Mouse (Mus musculus): ENCODE measurements around the gene L3mbtl1. TPM values are rescaled to one million over a fixed set of nuclear protein-coding genes. Genes with fewer than 3 reads are reported as not detected.

The L3mbtl1 gene
- total RNA-seq, 4 experiments from 2014 or later = 15.2 to 18.6 (median 17.7) TPM

DNA sequence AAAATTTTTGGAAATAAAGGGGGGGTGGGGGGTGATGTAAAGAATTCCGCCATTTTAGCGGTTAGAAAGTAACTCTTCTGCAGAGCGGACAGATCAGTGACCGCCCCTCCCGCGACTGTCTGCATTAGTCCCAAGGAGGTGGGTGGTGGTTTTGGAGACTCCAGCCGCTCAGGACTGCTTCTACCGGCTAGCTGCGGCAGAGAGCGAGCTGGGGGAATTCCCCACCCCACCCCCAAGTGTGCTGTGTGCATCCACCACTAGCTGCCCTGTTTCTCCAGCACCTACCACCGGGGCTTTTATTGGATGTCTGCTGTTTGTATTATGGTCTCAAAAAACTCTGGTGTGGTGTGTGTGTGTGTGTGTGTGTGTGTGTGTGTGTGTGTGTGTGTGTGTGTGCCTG, 659 bp downstream of the L3mbtl1 start:
- DNase-seq (ENCODE audit: low spot score in 2 of 2) = peak in 1 of 2 experiments; percentile 33

DNA sequence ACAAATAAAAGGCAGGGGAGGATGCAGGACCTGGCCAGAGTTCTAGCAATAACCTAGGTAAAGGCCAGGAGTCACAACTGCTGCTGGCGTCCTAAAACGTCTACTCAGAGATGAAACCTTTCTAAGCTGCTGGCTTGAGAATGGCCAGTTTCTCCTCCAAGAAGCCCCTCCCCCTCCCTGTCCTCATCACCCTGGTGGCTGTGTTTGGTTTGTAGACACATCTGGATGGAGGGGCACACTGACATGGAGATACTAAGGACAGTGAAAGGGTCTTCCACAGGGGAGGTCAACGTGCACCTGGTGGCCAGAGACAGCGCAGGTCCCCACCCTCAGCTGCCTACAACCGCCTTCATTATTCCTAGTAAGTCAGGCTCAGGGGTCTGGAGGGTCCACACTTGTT, 3.7 kb downstream of the L3mbtl1 start:
- DNase-seq (ENCODE audit: low spot score in 2 of 2) = no peak

DNA sequence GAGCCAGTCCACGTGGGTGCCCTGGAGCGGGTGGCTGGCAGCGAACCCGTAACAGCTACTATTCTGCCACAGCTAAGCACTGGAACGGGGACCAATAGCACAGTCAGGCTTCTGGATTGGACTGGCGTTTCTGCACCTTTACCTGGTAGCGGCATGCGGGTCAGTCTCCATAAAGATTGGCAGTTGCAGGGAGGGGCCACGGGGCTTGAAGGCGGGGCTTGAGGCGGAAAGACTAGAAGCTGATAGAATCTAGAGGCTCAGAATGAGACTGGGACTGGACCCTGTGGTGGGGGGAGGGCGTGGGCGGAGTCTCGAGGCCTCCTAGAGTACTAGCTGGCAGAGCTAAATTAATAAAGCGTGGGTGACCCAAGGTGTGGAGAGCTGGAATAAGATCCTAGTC, 4.5 kb downstream of the L3mbtl1 start:
- peak in 1 of 2 experiments; percentile 47 for DNase-seq (ENCODE audit: low spot score in 2 of 2)

GRCm38 (mm10) chr2:162948221-162948620, 4.9 kb downstream of the L3mbtl1 start:
- DNase-seq (ENCODE audit: low spot score in 2 of 2) = peak in 1 of 2 experiments; percentile 37

- DNase-seq (ENCODE audit: low spot score in 2 of 2) = no peak
Observed at GRCm38 (mm10) chr2:162950776-162951175, 7.5 kb downstream of the L3mbtl1 start.

DNA sequence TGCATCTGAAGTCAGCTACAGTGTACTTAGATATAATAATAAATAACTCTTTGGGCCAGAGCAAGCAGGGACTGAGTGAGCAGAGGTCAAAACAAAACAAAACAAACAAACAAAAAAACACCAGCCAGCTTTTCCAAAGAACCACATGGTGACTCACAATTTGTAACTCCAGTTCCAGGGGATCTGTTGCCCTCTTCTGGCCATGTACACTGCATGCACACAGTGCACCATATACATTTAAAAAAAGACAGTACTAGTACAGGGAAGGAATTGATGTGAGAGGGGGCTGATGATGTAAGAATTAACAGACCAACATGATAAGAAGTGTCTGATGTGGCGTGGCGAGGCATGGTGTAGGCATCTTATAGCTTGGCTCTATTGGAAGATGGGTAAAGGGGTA, 13.6 kb downstream of the L3mbtl1 start:
- DNase-seq (ENCODE audit: low spot score in 2 of 2) = no peak

DNA sequence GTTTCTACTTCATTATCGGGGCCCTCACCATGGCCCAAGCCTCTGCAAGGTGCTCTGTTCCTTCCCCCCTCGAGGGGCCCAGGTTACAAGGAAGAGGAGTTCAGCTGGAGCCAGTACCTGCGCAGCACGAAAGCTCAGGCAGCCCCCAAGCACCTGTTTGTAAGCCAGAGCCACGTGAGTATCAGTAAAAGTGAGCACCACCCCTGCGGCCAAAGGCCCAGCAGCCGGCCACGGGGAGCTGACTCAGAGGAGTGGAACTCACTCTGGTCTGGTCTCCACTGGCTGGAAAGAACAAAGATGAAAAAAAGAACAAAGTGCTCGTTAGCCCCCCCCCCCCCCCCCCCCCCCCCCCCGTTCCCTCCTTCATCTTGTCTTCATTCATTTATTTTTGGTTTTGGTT, 18.0 kb downstream of the L3mbtl1 start:
- no peak for DNase-seq (ENCODE audit: low spot score in 2 of 2)

DNA sequence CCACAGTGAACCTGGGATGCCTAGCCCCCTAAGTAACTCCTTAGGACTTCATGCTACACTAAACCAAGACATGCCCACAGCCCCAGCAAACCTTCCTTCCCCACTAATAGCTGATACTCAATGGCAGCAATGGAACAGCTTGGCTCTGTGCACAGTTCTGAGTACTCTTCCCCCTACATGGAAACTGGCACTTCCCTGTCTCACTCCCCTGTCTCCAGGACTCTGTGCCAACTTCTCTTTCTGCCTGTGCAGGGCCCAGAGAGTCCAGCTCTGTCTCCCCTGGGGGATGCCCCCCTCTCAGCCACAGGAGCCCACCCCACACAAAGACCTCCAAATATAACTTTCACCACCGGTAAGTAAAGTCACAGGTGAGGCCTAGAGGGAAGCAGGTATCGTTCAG, 23.5 kb downstream of the L3mbtl1 start:
- DNase-seq (ENCODE audit: low spot score in 2 of 2) = no peak

- no peak for DNase-seq (ENCODE audit: low spot score in 2 of 2)
Observed at GRCm38 (mm10) chr2:162968357-162968756, 25.1 kb downstream of the L3mbtl1 start.

DNA sequence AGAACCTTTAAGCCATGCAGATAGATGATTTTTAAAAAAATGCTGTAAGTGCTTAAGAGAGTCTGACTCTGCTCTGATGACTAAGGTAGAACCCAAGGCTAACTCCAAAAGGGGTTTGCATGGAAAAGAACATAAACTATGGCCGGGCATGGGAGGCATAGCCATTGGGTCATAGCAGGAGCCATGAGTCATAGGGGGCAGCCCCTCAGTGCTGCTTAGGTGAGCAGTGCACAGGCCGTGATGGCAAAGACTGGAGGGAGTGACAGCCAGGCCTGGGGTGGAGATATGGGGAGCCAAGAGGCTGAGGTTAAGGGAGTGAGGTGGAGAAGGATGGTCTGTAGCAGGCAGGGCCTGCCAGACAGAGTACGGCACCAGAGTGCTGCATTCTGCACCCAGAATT, 25.8 kb downstream of the L3mbtl1 start:
- no peak for DNase-seq (ENCODE audit: low spot score in 2 of 2)

- DNase-seq (ENCODE audit: low spot score in 2 of 2) = no peak
Observed at GRCm38 (mm10) chr2:162970896-162971295, 27.6 kb downstream of the L3mbtl1 start.

DNA sequence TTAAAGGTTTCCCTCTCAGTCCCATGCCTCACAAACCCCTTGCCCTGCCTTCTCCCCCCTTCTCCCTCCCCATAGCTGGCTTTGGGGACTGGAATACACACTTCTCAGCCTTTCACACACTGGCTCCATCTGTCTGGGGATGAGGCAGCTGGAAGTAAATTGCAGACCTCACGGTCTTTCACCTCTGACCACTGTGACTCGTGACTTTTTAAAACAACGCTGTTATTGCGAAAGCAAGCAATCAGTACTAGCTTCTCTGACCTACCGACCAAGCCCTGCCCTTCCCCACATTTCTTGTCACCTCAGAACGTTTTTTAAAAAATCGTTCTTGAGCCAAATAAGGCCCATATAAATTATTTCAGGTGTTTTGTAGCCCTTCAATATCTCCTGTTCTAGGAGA, 29.5 kb downstream of the L3mbtl1 start:
- no peak for DNase-seq (ENCODE audit: low spot score in 2 of 2)

DNA sequence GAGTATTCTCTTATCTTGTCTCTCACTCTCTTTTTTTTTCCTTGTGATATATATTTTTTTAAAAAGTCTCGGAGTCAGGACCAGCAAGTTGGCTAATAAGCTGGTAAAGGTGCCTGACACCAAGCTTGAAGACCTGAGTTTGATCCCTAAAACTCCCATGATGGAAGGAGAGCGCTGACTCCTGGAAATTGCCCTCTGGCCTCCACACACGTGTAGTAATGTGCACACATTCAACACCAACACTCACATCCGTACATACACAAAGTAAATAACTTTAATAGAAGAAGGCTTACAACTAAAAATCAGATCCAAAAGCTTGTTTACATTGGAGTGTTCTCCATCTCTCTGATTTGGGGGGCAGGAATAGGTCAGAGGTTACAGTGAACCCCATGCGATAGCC, 29.9 kb downstream of the L3mbtl1 start:
- DNase-seq (ENCODE audit: low spot score in 2 of 2) = no peak

- DNase-seq (ENCODE audit: low spot score in 2 of 2) = no peak
Observed at GRCm38 (mm10) chr2:162973637-162974036, 30.4 kb downstream of the L3mbtl1 start.

GRCm38 (mm10) chr2:162975157-162975775, 32.0 kb downstream of the L3mbtl1 start:
- DNase-seq (ENCODE audit: low spot score in 2 of 2) = peak in 1 of 2 experiments; percentile 43

DNA sequence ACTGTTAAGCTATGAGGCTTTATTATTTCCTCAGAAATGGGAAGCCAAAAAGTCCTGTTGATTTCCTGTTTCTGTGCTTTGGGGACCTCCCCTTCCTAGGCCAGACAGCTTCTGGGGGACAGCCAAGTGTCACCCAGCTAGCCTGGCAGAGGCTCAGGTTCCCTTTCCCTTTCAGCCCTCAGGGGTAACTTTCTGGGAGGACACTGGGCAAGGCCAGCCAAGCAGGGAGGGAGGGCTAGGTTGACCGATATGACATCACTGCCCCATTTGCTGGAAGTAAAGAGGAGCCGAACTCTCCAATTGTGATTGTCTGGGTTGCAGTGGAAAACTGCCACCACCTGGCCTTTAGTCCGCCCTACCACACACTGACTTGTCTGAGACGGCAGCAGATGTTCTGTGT, 32.7 kb downstream of the L3mbtl1 start:
- no peak for DNase-seq (ENCODE audit: low spot score in 2 of 2)

DNA sequence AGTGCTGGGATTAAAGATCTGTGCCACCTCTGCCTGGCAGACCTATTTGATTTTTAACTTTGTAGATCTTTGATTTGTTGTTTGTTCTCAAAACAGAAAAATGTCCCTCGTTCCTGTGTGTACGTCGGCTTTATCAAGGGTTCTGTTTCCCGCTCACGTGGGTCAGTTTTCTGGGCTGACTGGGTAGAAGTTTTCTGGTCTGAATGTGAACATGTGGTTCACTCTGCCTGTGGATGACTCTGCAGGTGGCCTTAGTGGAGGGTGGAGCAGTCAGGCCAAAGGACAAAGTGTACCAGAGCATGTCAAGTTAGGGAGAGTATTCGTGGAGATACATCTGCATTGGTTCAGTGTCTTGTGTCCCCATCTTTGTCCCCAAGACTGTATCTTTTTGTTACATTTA, 41.1 kb downstream of the L3mbtl1 start:
- DNase-seq (ENCODE audit: low spot score in 2 of 2) = no peak

GRCm38 (mm10) chr2:162985923-162986322, 42.7 kb downstream of the L3mbtl1 start:
- DNase-seq (ENCODE audit: low spot score in 2 of 2) = no peak

DNA sequence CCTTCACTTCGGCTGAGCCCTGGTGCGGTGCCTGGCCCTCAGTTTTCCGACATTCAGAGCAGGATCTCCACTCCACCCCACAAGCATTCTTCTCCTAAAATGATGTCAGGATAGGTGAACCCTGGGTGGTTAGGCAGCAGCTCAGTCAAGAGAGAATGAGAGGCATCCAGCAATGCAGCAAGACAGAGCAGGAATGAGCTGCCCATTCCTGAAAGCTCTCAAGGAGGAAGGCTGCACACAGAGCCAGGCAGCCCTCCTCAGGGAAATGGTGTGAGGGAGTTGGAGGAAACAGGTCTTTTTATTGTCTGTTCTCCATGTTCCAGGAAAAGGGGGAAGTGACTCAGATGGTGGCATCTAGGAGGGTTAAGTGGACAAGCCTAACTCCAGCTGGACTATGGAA, 43.5 kb downstream of the L3mbtl1 start:
- DNase-seq (ENCODE audit: low spot score in 2 of 2) = no peak

DNA sequence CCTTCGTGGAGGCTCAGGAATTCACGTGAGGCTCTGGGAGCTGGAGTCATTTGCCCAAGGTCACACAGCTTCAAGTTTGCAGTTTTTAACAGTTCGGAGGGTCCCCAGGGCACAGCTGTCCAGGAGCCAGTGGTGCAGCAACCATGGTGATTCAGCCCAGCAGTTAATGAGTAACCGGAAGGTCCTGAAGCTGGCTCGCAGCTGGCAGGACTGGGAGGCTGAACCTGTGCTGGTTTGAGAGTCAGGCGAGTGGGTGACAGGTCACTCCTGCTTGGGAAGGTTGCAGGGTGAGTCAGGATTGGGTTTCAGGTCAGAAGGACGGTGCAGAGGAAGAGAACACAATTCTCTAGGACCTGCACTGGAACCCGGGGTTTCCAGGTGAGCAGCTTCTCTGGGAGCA, 43.9 kb downstream of the L3mbtl1 start, which contains the start of gene Sgk2:
Gene Sgk2 (plus strand): TSS at position 113 of the 400 bp plus-strand sequence.
- DNase-seq (ENCODE audit: low spot score in 2 of 2) = no peak

- DNase-seq (ENCODE audit: low spot score in 2 of 2) = no peak
Observed at GRCm38 (mm10) chr2:162988235-162988634, 45.0 kb downstream of the L3mbtl1 start.

DNA sequence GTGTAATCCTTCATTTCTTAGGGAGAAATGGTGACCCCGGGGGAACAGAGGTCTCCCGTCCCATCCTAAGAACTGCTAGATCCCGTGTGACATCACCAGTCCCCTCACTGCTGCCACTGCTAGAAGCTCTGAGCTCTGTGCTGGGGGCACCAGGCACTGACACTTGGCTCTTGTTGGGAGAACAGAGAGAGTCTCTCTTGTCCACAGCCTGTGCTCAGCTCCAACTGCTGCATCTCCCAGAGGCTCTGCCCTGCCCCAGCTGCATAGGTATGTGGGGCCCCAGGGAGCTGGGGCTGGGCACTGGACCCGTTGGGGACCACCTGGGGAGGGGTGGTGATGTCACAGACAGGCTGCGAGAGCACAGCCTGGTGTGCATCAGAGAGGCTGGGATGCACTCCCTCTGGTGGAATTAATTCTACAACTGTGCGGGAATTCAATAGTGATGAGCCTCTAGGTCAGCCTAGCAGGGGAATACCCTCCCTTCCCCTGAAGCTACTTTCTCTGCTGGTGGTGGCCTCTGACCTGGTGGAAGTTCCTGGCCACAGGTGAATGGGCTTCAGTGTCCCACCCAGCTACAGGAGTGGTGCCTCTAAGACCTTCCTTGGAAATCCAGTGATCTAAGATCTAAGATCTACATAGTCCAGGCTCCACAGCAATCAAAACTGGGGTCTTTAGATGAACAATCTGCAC, 48.3 kb downstream of the L3mbtl1 start:
- DNase-seq (ENCODE audit: low spot score in 2 of 2) = no peak

DNA sequence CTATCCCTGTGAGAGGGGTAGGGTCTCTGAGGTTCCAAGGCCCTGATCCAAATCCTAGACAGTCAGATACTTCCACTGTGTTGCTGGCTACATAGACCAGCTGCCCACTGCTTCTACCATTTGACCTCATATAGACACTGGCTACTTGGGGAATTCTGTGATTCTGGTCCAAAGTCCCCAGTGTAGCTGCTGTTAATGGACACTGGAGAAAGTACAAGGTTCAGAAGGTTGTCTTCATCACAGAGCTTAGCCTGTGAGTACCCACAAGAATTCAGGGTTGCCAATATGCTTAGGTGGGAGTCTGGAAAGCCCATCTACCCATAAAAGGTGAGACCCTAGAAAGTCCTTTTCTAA, 48.8 kb downstream of the L3mbtl1 start:
- no peak for DNase-seq (ENCODE audit: low spot score in 2 of 2)

Measured in left cerebral cortex, adult 8-10 months (tissue).